Mouse (Mus musculus) right cerebral cortex, postnatal 25 days (tissue): ENCODE results near the gene Esyt1.
"Not testable (repeated sequence)": the region's sequence is repeated elsewhere in the genome, so short reads cannot be mapped to it uniquely, and the experiment has no call there.

Experiments
- DNase-seq: peaks from one replicate; pipeline ENCODE4 v3.0.0; 2022

The Esyt1 gene

GRCm38 (mm10) chr10:128525671-128526308, at the start of gene Esyt1:
TSS of gene Esyt1 (minus strand) at chr10:128525871.
- DNase-seq, result peak; percentile 84

- DNase-seq, result no peak
Observed at GRCm38 (mm10) chr10:128575063-128575462, 49.4 kb upstream of the Esyt1 start.

- peak; percentile 100 for DNase-seq
Observed at GRCm38 (mm10) chr10:128565788-128566531, 40.3 kb upstream of the Esyt1 start, which contains the start of gene Pa2g4. TSS of gene Pa2g4 (minus strand) at chr10:128565987.

- DNase-seq, result no peak
Observed at GRCm38 (mm10) chr10:128565206-128565787, 39.6 kb upstream of the Esyt1 start.

GRCm38 (mm10) chr10:128563544-128563943, 37.9 kb upstream of the Esyt1 start:
- DNase-seq, result no peak

- DNase-seq, result no peak
Observed at GRCm38 (mm10) chr10:128556963-128557362, 31.3 kb upstream of the Esyt1 start.

GRCm38 (mm10) chr10:128556286-128556685, 30.6 kb upstream of the Esyt1 start:
- DNase-seq, result no peak

- DNase-seq, result not testable (repeated sequence)
Observed at GRCm38 (mm10) chr10:128555567-128555966, 29.9 kb upstream of the Esyt1 start.

- not testable (repeated sequence) for DNase-seq
Observed at GRCm38 (mm10) chr10:128550144-128550823, 24.6 kb upstream of the Esyt1 start.

GRCm38 (mm10) chr10:128549682-128550057, 24.0 kb upstream of the Esyt1 start:
- not testable (repeated sequence) for DNase-seq

- peak; percentile 91 for DNase-seq
Observed at GRCm38 (mm10) chr10:128548947-128549681, 23.4 kb upstream of the Esyt1 start, which contains the start of gene Rpl41. TSS of gene Rpl41 (minus strand) at chr10:128549305.

- not testable (repeated sequence) for DNase-seq
Observed at GRCm38 (mm10) chr10:128548051-128548791, 22.6 kb upstream of the Esyt1 start.

- DNase-seq, result peak; percentile 94
Observed at GRCm38 (mm10) chr10:128547361-128548032, 21.8 kb upstream of the Esyt1 start, which contains the start of gene Zc3h10. TSS of gene Zc3h10 (minus strand) at chr10:128547774.

GRCm38 (mm10) chr10:128546787-128547186, 21.1 kb upstream of the Esyt1 start:
- no peak for DNase-seq

GRCm38 (mm10) chr10:128546361-128546760, 20.7 kb upstream of the Esyt1 start:
- no peak for DNase-seq

GRCm38 (mm10) chr10:128545570-128545898, 19.9 kb upstream of the Esyt1 start:
- no peak for DNase-seq

GRCm38 (mm10) chr10:128544674-128545569, 19.3 kb upstream of the Esyt1 start:
- no peak for DNase-seq

- DNase-seq, result no peak
Observed at GRCm38 (mm10) chr10:128544151-128544657, 18.5 kb upstream of the Esyt1 start.

GRCm38 (mm10) chr10:128543100-128543499, 17.4 kb upstream of the Esyt1 start:
- no peak for DNase-seq

- no peak for DNase-seq
Observed at GRCm38 (mm10) chr10:128538340-128538870, 12.7 kb upstream of the Esyt1 start.
